Mouse (Mus musculus) heart, embryonic 16.5 days (tissue): Measurements from ENCODE around the gene Rps6kc1. TPM values are rescaled to one million over a fixed set of nuclear protein-coding genes. Genes with fewer than 3 reads are reported as not detected.
A peak's percentile ranks its signal among the peaks of the same experiment; 100 is the strongest.

Experiments
- ATAC-seq: fragments of 200-750 bp; cut with Nextera tagmentation; replicated peaks from 2 replicates; pipeline ENCODE4 v1.8.0; 2017; ENCODE audit warnings: moderate number of reproducible peaks; ENCODE audit not compliant: insufficient read depth, low FRiP score; ENCODE audit errors: extremely low read depth
- H3K27ac ChIP-seq: fragments of 300-500 bp; sonication (generic); 2 replicates; pipeline ENCODE4 v1.5.1; 2014; ENCODE audit warnings: mild to moderate bottlenecking, low read length, control low read depth, moderate library complexity
- H3K27me3 ChIP-seq: fragments of 300-500 bp; sonication (generic); 2 replicates; pipeline ENCODE4 v1.6.1; 2014; ENCODE audit warnings: low read length, mixed read lengths; ENCODE audit not compliant: control insufficient read depth, insufficient read depth
- H3K36me3 ChIP-seq: fragments of 300-500 bp; sonication (generic); 2 replicates; pipeline ENCODE4 v1.6.1; 2014; ENCODE audit not compliant: control insufficient read depth, insufficient read depth
- H3K4me1 ChIP-seq: fragments of 300-500 bp; sonication (generic); 2 replicates; pipeline ENCODE4 v1.6.1; 2014; ENCODE audit warnings: low read length, mixed read lengths; ENCODE audit not compliant: control insufficient read depth, insufficient read depth
- H3K4me2 ChIP-seq: fragments of 300-500 bp; sonication (generic); 2 replicates; pipeline ENCODE4 v1.6.1; 2014; ENCODE audit warnings: low read depth, mild to moderate bottlenecking, control low read depth, low read length
- H3K4me3 ChIP-seq: fragments of 300-500 bp; sonication (generic); 2 replicates; pipeline ENCODE4 v1.5.1; 2014; ENCODE audit warnings: mild to moderate bottlenecking, control low read depth, low read length
- H3K9ac ChIP-seq: fragments of 300-500 bp; sonication (generic); 2 replicates; pipeline ENCODE4 v1.6.1; 2014; ENCODE audit warnings: low read length, control low read depth
- H3K9me3 ChIP-seq: fragments of 300-500 bp; sonication (generic); replicated peaks from 2 replicates; pipeline ENCODE4 v1.6.1; 2016; ENCODE audit warnings: low read length; ENCODE audit not compliant: control insufficient read depth
- WGBS: fragments of 180-500 bp; shearing (Covaris S2); extraction: QIAGEN DNeasy Blood & Tissue Kit; methylation state at CpG from one replicate; pipeline ENCODE4 v1.1.7; 2014; 5-methylcytosine and 5-hydroxymethylcytosine counted together
- polyA plus RNA-seq: library from polyadenylated mRNA; unstranded; fragments of >200 nt; fragmentation: Nextera tagmentation; extraction: Ambion mirVana; gene quantifications from 2 replicates; pipeline ENCODE4 v1.2.1, GENCODE M21; 2015

Rps6kc1 gene
- polyA plus RNA-seq, 1 experiment from 2014 or later, result 10.3 TPM

- Histone ChIP-seq H3K4me1 (peaks cover 3% of the 10 kb centered on the region; the same call in 1 of the 2 replicates), H3K36me3 (no peaks in the 10 kb centered on the region), H3K4me3 (no peak overlapping the region), H3K9ac (no peak overlapping the region), H3K4me2 (no peak overlapping the region), H3K27ac (no peak overlapping the region), H3K27me3 (no peaks in the 10 kb centered on the region), H3K9me3 (no peaks in the 10 kb centered on the region)
- no peak for ATAC-seq
- 78% methylated on average over 13 of the region's 13 CpGs for WGBS
These were observed 139.3 kb downstream of the Rps6kc1 start for GRCm38 (mm10) chr1:190772088-190772885.

GRCm38 (mm10) chr1:190769748-190770147, 141.8 kb downstream of the Rps6kc1 start:
- H3K9ac ChIP-seq, result no peak overlapping the region
- WGBS, result 80% methylated on average over 7 of the region's 7 CpGs
- ATAC-seq, result no peak

GRCm38 (mm10) chr1:190768307-190768706, 143.3 kb downstream of the Rps6kc1 start:
- no peak overlapping the region for H3K9ac ChIP-seq

More at GRCm38 (mm10) chr1:190769748-190770147, 141.8 kb downstream of the Rps6kc1 start:
- Histone ChIP-seq H3K36me3 (no peaks in the 10 kb centered on the region), H3K4me3 (no peak overlapping the region), H3K9me3 (no peaks in the 10 kb centered on the region; the same call in 1 of the 2 replicates), H3K27me3 (no peaks in the 10 kb centered on the region), H3K4me2 (no peak overlapping the region), H3K4me1 (peaks cover 3% of the 10 kb centered on the region; the same call in 1 of the 2 replicates), H3K27ac (no peak overlapping the region)

GRCm38 (mm10) chr1:190767621-190768020, 143.9 kb downstream of the Rps6kc1 start:
- no peaks in the 10 kb centered on the region for H3K27me3 ChIP-seq
- 59% methylated on average over 8 of the region's 8 CpGs for WGBS
- H3K4me1 ChIP-seq, result no peaks in the 10 kb centered on the region
- no peak for ATAC-seq
- no peak overlapping the region for H3K4me2 ChIP-seq
- no peak overlapping the region for H3K4me3 ChIP-seq
- no peaks in the 10 kb centered on the region for H3K36me3 ChIP-seq
- H3K9me3 ChIP-seq, result no peaks in the 10 kb centered on the region; the same call in 1 of the 2 replicates
- no peak overlapping the region for H3K27ac ChIP-seq
- H3K9ac ChIP-seq, result no peak overlapping the region

More at GRCm38 (mm10) chr1:190768307-190768706, 143.3 kb downstream of the Rps6kc1 start:
- Histone ChIP-seq H3K27ac (no peak overlapping the region), H3K4me1 (no peaks in the 10 kb centered on the region), H3K4me2 (no peak overlapping the region), H3K9me3 (no peaks in the 10 kb centered on the region; the same call in 1 of the 2 replicates), H3K36me3 (no peaks in the 10 kb centered on the region), H3K27me3 (no peaks in the 10 kb centered on the region), H3K4me3 (no peak overlapping the region)
- no peak for ATAC-seq
- 50% methylated on average over 1 of the region's 1 CpGs for WGBS

- 87% methylated on average over 2 of the region's 2 CpGs for whole genome bisulfite sequencing
- ATAC-seq, result no peak
These were observed 144.8 kb downstream of the Rps6kc1 start for GRCm38 (mm10) chr1:190766800-190767199.

GRCm38 (mm10) chr1:190763756-190764155, 147.8 kb downstream of the Rps6kc1 start:
- no peaks in the 10 kb centered on the region; the same call in 1 of the 2 replicates for H3K9me3 ChIP-seq
- no peak overlapping the region for H3K9ac ChIP-seq
- 76% methylated on average over 10 of the region's 10 CpGs for WGBS
- no peak overlapping the region for H3K4me3 ChIP-seq
- H3K4me1 ChIP-seq, result no peaks in the 10 kb centered on the region
- H3K4me2 ChIP-seq, result no peak overlapping the region
- no peaks in the 10 kb centered on the region for H3K36me3 ChIP-seq
- H3K27ac ChIP-seq, result no peak overlapping the region
- H3K27me3 ChIP-seq, result no peaks in the 10 kb centered on the region
- ATAC-seq, result no peak

More at GRCm38 (mm10) chr1:190766800-190767199, 144.8 kb downstream of the Rps6kc1 start:
- H3K4me3 ChIP-seq, result no peak overlapping the region
- no peaks in the 10 kb centered on the region for H3K27me3 ChIP-seq
- H3K4me1 ChIP-seq, result no peaks in the 10 kb centered on the region
- no peak overlapping the region for H3K9ac ChIP-seq
- no peaks in the 10 kb centered on the region; the same call in 1 of the 2 replicates for H3K9me3 ChIP-seq
- no peak overlapping the region for H3K4me2 ChIP-seq
- H3K36me3 ChIP-seq, result no peaks in the 10 kb centered on the region
- H3K27ac ChIP-seq, result no peak overlapping the region

- Histone ChIP-seq H3K4me3 (no peak overlapping the region), H3K27me3 (no peaks in the 10 kb centered on the region), H3K27ac (no peak overlapping the region), H3K4me2 (peak overlapping the region; percentile 17; the same call in 1 of the 2 replicates), H3K9ac (peak overlapping the region; percentile 26; the same call in 1 of the 2 replicates), H3K4me1 (no peaks in the 10 kb centered on the region), H3K36me3 (no peaks in the 10 kb centered on the region), H3K9me3 (no peaks in the 10 kb centered on the region; the same call in 1 of the 2 replicates)
- ATAC-seq, result no peak
- WGBS, result 14% methylated on average over 5 of the region's 5 CpGs
These were observed 149.8 kb downstream of the Rps6kc1 start for GRCm38 (mm10) chr1:190761786-190762185.

- 87% methylated on average over 7 of the region's 8 CpGs for WGBS
- no peak for ATAC-seq
These were observed 153.7 kb downstream of the Rps6kc1 start for GRCm38 (mm10) chr1:190757899-190758298.

More at GRCm38 (mm10) chr1:190757899-190758298, 153.7 kb downstream of the Rps6kc1 start:
- Histone ChIP-seq H3K27ac (no peak overlapping the region), H3K4me1 (no peaks in the 10 kb centered on the region), H3K4me3 (no peak overlapping the region), H3K27me3 (no peaks in the 10 kb centered on the region), H3K9ac (no peak overlapping the region), H3K4me2 (no peak overlapping the region), H3K36me3 (no peaks in the 10 kb centered on the region), H3K9me3 (no peaks in the 10 kb centered on the region)
